Mouse (Mus musculus): ENCODE measurements around the gene Icam2. TPM values are rescaled to one million over a fixed set of nuclear protein-coding genes. Genes with fewer than 3 reads are reported as not detected.

Icam2 gene
- polyA plus RNA-seq, 1 experiment from 2014 or later: 76.7 TPM

- H3K4me1 ChIP-seq (ENCODE audit: insufficient read depth): no peaks in the 10 kb centered on the region
- peak; percentile 63; the same call in 1 of the 2 replicates for ATAC-seq (ENCODE audit: insufficient read depth)
- H3K9ac ChIP-seq: no peak overlapping the region
- 66% methylated on average over 4 of the region's 4 CpGs for WGBS
- H3K9me3 ChIP-seq (ENCODE audit: low read depth, low read length): no peaks in the 10 kb centered on the region
- TF ChIP-seq CTCF (IDR thresholded peaks at IDR 0.05; ENCODE audit: low read depth): no peak
- H3K27ac ChIP-seq (ENCODE audit: low read depth): peak overlapping the region; percentile 63; the same call in 1 of the 2 replicates
- no peaks in the 10 kb centered on the region for H3K27me3 ChIP-seq (ENCODE audit: insufficient read depth, low read length)
- H3K36me3 ChIP-seq (ENCODE audit: insufficient read depth): 0 out of 2 replicates have a peak, but pooled peaks cover 3% of the 10 kb centered on the region
- peak; percentile 41 for DNase-seq
- no peak overlapping the region for H3K4me3 ChIP-seq (ENCODE audit: low read depth, low read length)
- H3K4me2 ChIP-seq: no peak overlapping the region
Observed at GRCm38 (mm10) chr11:106426447-106426846, 38.6 kb upstream of the Icam2 start.

GRCm38 (mm10) chr11:106425201-106425600, 37.3 kb upstream of the Icam2 start:
- no peak overlapping the region for H3K4me2 ChIP-seq
- no peak for TF ChIP-seq CTCF (IDR thresholded peaks at IDR 0.05; ENCODE audit: low read depth)
- 85% methylated on average over 5 of the region's 5 CpGs for WGBS
- H3K9me3 ChIP-seq (ENCODE audit: low read depth, low read length): no peaks in the 10 kb centered on the region
- no peak overlapping the region for H3K9ac ChIP-seq
- H3K27ac ChIP-seq (ENCODE audit: low read depth): no peak overlapping the region
- 0 out of 2 replicates have a peak, but pooled peaks cover 3% of the 10 kb centered on the region for H3K36me3 ChIP-seq (ENCODE audit: insufficient read depth)
- H3K4me1 ChIP-seq (ENCODE audit: insufficient read depth): no peaks in the 10 kb centered on the region
- ATAC-seq (ENCODE audit: insufficient read depth): no peak
- H3K4me3 ChIP-seq (ENCODE audit: low read depth, low read length): no peak overlapping the region
- no peak for DNase-seq
- no peaks in the 10 kb centered on the region for H3K27me3 ChIP-seq (ENCODE audit: insufficient read depth, low read length)

- H3K9me3 ChIP-seq (ENCODE audit: low read depth, low read length): no peaks in the 10 kb centered on the region
- no peaks in the 10 kb centered on the region for H3K27me3 ChIP-seq (ENCODE audit: insufficient read depth, low read length)
- H3K27ac ChIP-seq (ENCODE audit: low read depth): peak overlapping the region; percentile 46; the same call in 1 of the 2 replicates
- peak; percentile 22 for DNase-seq
- H3K4me2 ChIP-seq: no peak overlapping the region
- no peak for TF ChIP-seq CTCF (IDR thresholded peaks at IDR 0.05; ENCODE audit: low read depth)
- no peak overlapping the region for H3K4me3 ChIP-seq (ENCODE audit: low read depth, low read length)
- peaks cover 8% of the 10 kb centered on the region; the same call in 1 of the 2 replicates for H3K36me3 ChIP-seq (ENCODE audit: insufficient read depth)
- no peaks in the 10 kb centered on the region for H3K4me1 ChIP-seq (ENCODE audit: insufficient read depth)
- H3K9ac ChIP-seq: no peak overlapping the region
- WGBS: 56% methylated on average over 9 of the region's 9 CpGs
- no peak for ATAC-seq (ENCODE audit: insufficient read depth)
Observed at GRCm38 (mm10) chr11:106419262-106420102, 31.6 kb upstream of the Icam2 start.

GRCm38 (mm10) chr11:106418622-106419196, 30.8 kb upstream of the Icam2 start:
- no peak overlapping the region for H3K4me2 ChIP-seq
- no peaks in the 10 kb centered on the region for H3K9me3 ChIP-seq (ENCODE audit: low read depth, low read length)
- peak; percentile 99 for TF ChIP-seq CTCF (IDR thresholded peaks at IDR 0.05; ENCODE audit: low read depth)
- no peak overlapping the region for H3K27ac ChIP-seq (ENCODE audit: low read depth)
- no peak overlapping the region for H3K9ac ChIP-seq
- DNase-seq: peak; percentile 96
- H3K4me1 ChIP-seq (ENCODE audit: insufficient read depth): no peaks in the 10 kb centered on the region
- peaks cover 8% of the 10 kb centered on the region; the same call in 1 of the 2 replicates for H3K36me3 ChIP-seq (ENCODE audit: insufficient read depth)
- H3K27me3 ChIP-seq (ENCODE audit: insufficient read depth, low read length): no peaks in the 10 kb centered on the region
- H3K4me3 ChIP-seq (ENCODE audit: low read depth, low read length): no peak overlapping the region
- ATAC-seq (ENCODE audit: insufficient read depth): peak; percentile 69
- WGBS: 26% methylated on average over 4 of the region's 4 CpGs

- ATAC-seq (ENCODE audit: insufficient read depth): no peak
- H3K4me1 ChIP-seq (ENCODE audit: insufficient read depth): no peaks in the 10 kb centered on the region
- H3K9ac ChIP-seq: no peak overlapping the region
- no peak overlapping the region for H3K27ac ChIP-seq (ENCODE audit: low read depth)
- H3K4me2 ChIP-seq: no peak overlapping the region
- no peak overlapping the region for H3K4me3 ChIP-seq (ENCODE audit: low read depth, low read length)
- 80% methylated on average over 2 of the region's 2 CpGs for WGBS
- H3K9me3 ChIP-seq (ENCODE audit: low read depth, low read length): no peaks in the 10 kb centered on the region
- H3K27me3 ChIP-seq (ENCODE audit: insufficient read depth, low read length): no peaks in the 10 kb centered on the region
- peaks cover 9% of the 10 kb centered on the region; the same call in 1 of the 2 replicates for H3K36me3 ChIP-seq (ENCODE audit: insufficient read depth)
- TF ChIP-seq CTCF (IDR thresholded peaks at IDR 0.05; ENCODE audit: low read depth): no peak
- no peak for DNase-seq
Observed at GRCm38 (mm10) chr11:106417860-106418259, 30.0 kb upstream of the Icam2 start.

GRCm38 (mm10) chr11:106416331-106416730, 28.5 kb upstream of the Icam2 start:
- H3K27ac ChIP-seq (ENCODE audit: low read depth): no peak overlapping the region
- H3K36me3 ChIP-seq (ENCODE audit: insufficient read depth): peaks cover 9% of the 10 kb centered on the region; the same call in 1 of the 2 replicates
- H3K9ac ChIP-seq: no peak overlapping the region
- H3K4me1 ChIP-seq (ENCODE audit: insufficient read depth): no peaks in the 10 kb centered on the region
- no peak overlapping the region for H3K4me2 ChIP-seq
- ATAC-seq (ENCODE audit: insufficient read depth) (no peak), DNase-seq (no peak)
- 71% methylated on average over 3 of the region's 3 CpGs for whole genome bisulfite sequencing
- no peak overlapping the region for H3K4me3 ChIP-seq (ENCODE audit: low read depth, low read length)
- no peaks in the 10 kb centered on the region for H3K27me3 ChIP-seq (ENCODE audit: insufficient read depth, low read length)
- no peaks in the 10 kb centered on the region for H3K9me3 ChIP-seq (ENCODE audit: low read depth, low read length)
- TF ChIP-seq CTCF (IDR thresholded peaks at IDR 0.05; ENCODE audit: low read depth): no peak
